Mouse (Mus musculus) lung, embryonic 16.5 days (tissue): ENCODE measurements around the gene Eif4h. TPM values are rescaled to one million over a fixed set of nuclear protein-coding genes. Genes with fewer than 3 reads are reported as not detected.
"Not testable (repeated sequence)": the region's sequence is repeated elsewhere in the genome, so short reads cannot be mapped to it uniquely, and the experiment has no call there.

ENCODE experiments used
- ATAC-seq: fragments of 200-750 bp; cut with Nextera tagmentation; 2 replicates; pipeline ENCODE4 v1.8.0; 2017; ENCODE audit warnings: low read depth, mild to moderate bottlenecking, moderate library complexity
- H3K27ac ChIP-seq: fragments of 300-500 bp; sonication (generic); 2 replicates; pipeline ENCODE4 v1.5.1; 2014; ENCODE audit warnings: mild to moderate bottlenecking, control low read depth, low read length
- H3K27me3 ChIP-seq: fragments of 300-500 bp; sonication (generic); 2 replicates; pipeline ENCODE4 v1.6.1; 2014; ENCODE audit warnings: low read depth, low read length, mixed read lengths; ENCODE audit not compliant: control insufficient read depth, insufficient read depth
- H3K36me3 ChIP-seq: fragments of 300-500 bp; sonication (generic); 2 replicates; pipeline ENCODE4 v1.6.1; 2014; ENCODE audit warnings: low read length; ENCODE audit not compliant: control insufficient read depth, insufficient read depth
- H3K4me1 ChIP-seq: fragments of 300-500 bp; sonication (generic); replicated peaks from 2 replicates; pipeline ENCODE4 v1.6.1; 2014; ENCODE audit warnings: low read length, mixed read lengths; ENCODE audit not compliant: control insufficient read depth, insufficient read depth
- H3K4me2 ChIP-seq: fragments of 300-500 bp; sonication (generic); 2 replicates; pipeline ENCODE4 v1.6.1; 2014; ENCODE audit warnings: low read depth, low read length, control low read depth
- H3K4me3 ChIP-seq: fragments of 300-500 bp; sonication (generic); 2 replicates; pipeline ENCODE4 v1.5.1; 2014; ENCODE audit warnings: mild to moderate bottlenecking, low read length, control low read depth
- H3K9ac ChIP-seq: fragments of 300-500 bp; sonication (generic); 2 replicates; pipeline ENCODE4 v1.6.1; 2014; ENCODE audit warnings: low read length, control low read depth
- H3K9me3 ChIP-seq: fragments of 300-500 bp; sonication (generic); 2 replicates; pipeline ENCODE4 v1.6.1; 2016; ENCODE audit warnings: low read length; ENCODE audit not compliant: control insufficient read depth
- WGBS: fragments of 180-500 bp; shearing (Covaris S2); extraction: QIAGEN DNeasy Blood & Tissue Kit; methylation state at CpG from one replicate; pipeline ENCODE4 v1.1.7; 2014; 5-methylcytosine and 5-hydroxymethylcytosine counted together
- polyA plus RNA-seq: library from polyadenylated mRNA; unstranded; fragments of >200 nt; fragmentation: Nextera tagmentation; extraction: Ambion mirVana; gene quantifications from 2 replicates; pipeline ENCODE4 v1.2.1, GENCODE M21; 2015

Gene Eif4h
- polyA plus RNA-seq, 1 experiment from 2014 or later: 493 TPM

GRCm38 (mm10) chr5:134668495-134668894 is 29.2 kb upstream of the Eif4h start:
- peaks cover 16% of the 10 kb centered on the region for H3K36me3 ChIP-seq
- 40% methylated on average over 8 of the region's 8 CpGs for WGBS
- no peak overlapping the region for H3K4me3 ChIP-seq
- H3K4me2 ChIP-seq: no peak overlapping the region
- peak; percentile 16; the same call in 1 of the 2 replicates for ATAC-seq
- H3K27me3 ChIP-seq: no peaks in the 10 kb centered on the region
- no peak overlapping the region for H3K27ac ChIP-seq
- no peak overlapping the region for H3K9ac ChIP-seq
- peaks cover 4% of the 10 kb centered on the region for H3K4me1 ChIP-seq
- no peaks in the 10 kb centered on the region for H3K9me3 ChIP-seq

GRCm38 (mm10) chr5:134656708-134657107 is 17.4 kb upstream of the Eif4h start:
- 82% methylated on average over 4 of the region's 4 CpGs for WGBS
- H3K36me3 ChIP-seq: peaks cover 4% of the 10 kb centered on the region
- no peaks in the 10 kb centered on the region for H3K9me3 ChIP-seq
- H3K4me1 ChIP-seq: peaks cover 10% of the 10 kb centered on the region
- H3K4me2 ChIP-seq: no peak overlapping the region
- no peak overlapping the region for H3K27ac ChIP-seq
- H3K4me3 ChIP-seq: no peak overlapping the region
- no peaks in the 10 kb centered on the region for H3K27me3 ChIP-seq
- H3K9ac ChIP-seq: no peak overlapping the region
- no peak for ATAC-seq

GRCm38 (mm10) chr5:134652015-134652414 is 12.7 kb upstream of the Eif4h start:
- Histone ChIP-seq H3K36me3 (peaks cover 2% of the 10 kb centered on the region; the same call in 1 of the 2 replicates), H3K9ac (no peak overlapping the region), H3K27ac (peak overlapping the region; percentile 66), H3K9me3 (0 out of 2 replicates have a peak, but pooled peaks cover 3% of the 10 kb centered on the region), H3K4me2 (no peak overlapping the region), H3K4me3 (no peak overlapping the region), H3K4me1 (peaks cover 15% of the 10 kb centered on the region), H3K27me3 (no peaks in the 10 kb centered on the region)
- peak; percentile 82 for ATAC-seq
- WGBS: 13% methylated on average over 7 of the region's 7 CpGs

- Histone ChIP-seq H3K27me3 (no peaks in the 10 kb centered on the region), H3K36me3 (no peaks in the 10 kb centered on the region), H3K4me1 (peaks cover 15% of the 10 kb centered on the region), H3K9ac (no peak overlapping the region), H3K4me3 (no peak overlapping the region), H3K27ac (no peak overlapping the region), H3K9me3 (0 out of 2 replicates have a peak, but pooled peaks cover 3% of the 10 kb centered on the region), H3K4me2 (no peak overlapping the region)
- no peak for ATAC-seq
- WGBS: 45% methylated on average over 4 of the region's 5 CpGs
These were observed 11.6 kb upstream of the Eif4h start for GRCm38 (mm10) chr5:134650926-134651325.

- 74% methylated on average over 3 of the region's 4 CpGs for WGBS
- H3K4me1 ChIP-seq: peaks cover 29% of the 10 kb centered on the region
- not testable (repeated sequence) for H3K4me2 ChIP-seq, H3K27ac ChIP-seq, H3K4me3 ChIP-seq, H3K36me3 ChIP-seq, ATAC-seq, H3K9me3 ChIP-seq, H3K9ac ChIP-seq, H3K27me3 ChIP-seq
These were observed 9.7 kb upstream of the Eif4h start for GRCm38 (mm10) chr5:134648976-134649375.

- Histone ChIP-seq H3K27ac (no peak overlapping the region), H3K36me3 (no peaks in the 10 kb centered on the region), H3K4me1 (peaks cover 28% of the 10 kb centered on the region), H3K9me3 (0 out of 2 replicates have a peak, but pooled peaks cover 3% of the 10 kb centered on the region), H3K4me3 (no peak overlapping the region), H3K27me3 (no peaks in the 10 kb centered on the region), H3K9ac (no peak overlapping the region), H3K4me2 (no peak overlapping the region)
- 75% methylated on average over 2 of the region's 2 CpGs for WGBS
- no peak for ATAC-seq
These were observed 8.1 kb upstream of the Eif4h start for GRCm38 (mm10) chr5:134647394-134647793.

GRCm38 (mm10) chr5:134646461-134646860 is 7.2 kb upstream of the Eif4h start:
- H3K9me3 ChIP-seq: 0 out of 2 replicates have a peak, but pooled peaks cover 3% of the 10 kb centered on the region
- no peak overlapping the region for H3K4me2 ChIP-seq
- 74% methylated on average over 4 of the region's 4 CpGs for WGBS
- H3K27me3 ChIP-seq: no peaks in the 10 kb centered on the region
- no peaks in the 10 kb centered on the region for H3K36me3 ChIP-seq
- peaks cover 19% of the 10 kb centered on the region for H3K4me1 ChIP-seq
- no peak overlapping the region for H3K4me3 ChIP-seq
- no peak overlapping the region for H3K27ac ChIP-seq
- H3K9ac ChIP-seq: no peak overlapping the region
- ATAC-seq: no peak

GRCm38 (mm10) chr5:134644643-134645118 is 5.4 kb upstream of the Eif4h start:
- ATAC-seq: peak; percentile 96
- Histone ChIP-seq H3K4me2 (no peak overlapping the region), H3K27ac (peak overlapping the region; percentile 86), H3K27me3 (no peaks in the 10 kb centered on the region), H3K9me3 (no peaks in the 10 kb centered on the region), H3K4me1 (peaks cover 20% of the 10 kb centered on the region), H3K36me3 (no peaks in the 10 kb centered on the region), H3K4me3 (no peak overlapping the region), H3K9ac (0 out of 2 replicates have a peak overlapping the region, but pooled peaks have one; percentile 29)
- 2% methylated on average over 8 of the region's 8 CpGs for WGBS

- Histone ChIP-seq H3K4me2 (no peak overlapping the region), H3K27ac (peak overlapping the region; percentile 86)
- peak; percentile 26; the same call in 1 of the 2 replicates for ATAC-seq
These were observed 4.8 kb upstream of the Eif4h start for GRCm38 (mm10) chr5:134644121-134644520.

More at GRCm38 (mm10) chr5:134644121-134644520, 4.8 kb upstream of the Eif4h start:
- H3K9me3 ChIP-seq: no peaks in the 10 kb centered on the region
- H3K36me3 ChIP-seq: no peaks in the 10 kb centered on the region
- no peak overlapping the region for H3K4me3 ChIP-seq
- H3K27me3 ChIP-seq: no peaks in the 10 kb centered on the region
- peaks cover 23% of the 10 kb centered on the region for H3K4me1 ChIP-seq
- 0 out of 2 replicates have a peak overlapping the region, but pooled peaks have one; percentile 29 for H3K9ac ChIP-seq
- WGBS: 68% methylated on average over 1 of the region's 1 CpGs
